Comparison of ENCODE assay signal across 10 mouse cellular contexts in the genomic region with DNA sequence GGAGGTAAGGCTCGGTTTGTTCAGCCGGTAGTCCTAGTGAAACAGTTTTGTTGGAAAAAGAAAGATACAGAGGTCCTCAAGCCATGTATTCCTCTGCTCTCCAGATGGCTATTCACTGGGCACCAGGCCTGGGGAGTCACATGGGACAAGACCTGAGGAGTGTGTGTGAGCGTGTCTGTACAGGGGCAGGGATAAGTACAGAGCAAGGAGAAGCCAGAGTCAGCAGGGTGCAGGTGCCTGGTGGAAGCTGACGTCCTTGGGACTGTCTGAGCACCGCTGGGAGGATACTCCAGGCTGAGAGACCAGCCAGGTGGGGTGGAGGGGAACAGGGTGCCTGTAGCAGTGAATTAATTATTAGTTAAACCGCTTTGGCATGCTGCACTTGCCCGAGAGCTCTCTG. TPM values are rescaled to one million over a fixed set of nuclear protein-coding genes. Genes with fewer than 3 reads are reported as not detected.
DNase-seq lines count a peak whose midpoint lies in the region; ATAC-seq lines count a peak whose summit lies in the region.
"Had no signal": no experiment of that assay in that cellular context is flagged by ENCODE, and none has a peak within 500 bp of the region (broad histone marks: within the 10 kb centered on the region; RNA-seq: fewer than 3 reads in every experiment).

No protein-coding gene starts in this region.

- ATAC-seq in midbrain, embryonic 11.5 days (ENCODE audit: low FRiP score), result no peak
- ATAC-seq in forebrain, embryonic 11.5 days (replicated peaks; ENCODE audit: low FRiP score), result no peak
- ATAC-seq in stomach, embryonic 16.5 days (ENCODE audit: insufficient read depth, low FRiP score), result no peak
- ATAC-seq: Patski had no signal

- no peaks in the 10 kb centered on the region; the same call in none of the 2 replicates for H3K36me3 ChIP-seq in midbrain, embryonic 11.5 days (ENCODE audit: control insufficient read depth, insufficient read depth, low read length)
- H3K36me3 ChIP-seq in midbrain, embryonic 10.5 days, result peaks cover 92% of the 10 kb centered on the region
- H3K36me3 ChIP-seq in forebrain, embryonic 11.5 days (ENCODE audit: control insufficient read depth, insufficient read depth, low read length), result no peaks in the 10 kb centered on the region; the same call in 1 of the 2 replicates
- no peaks in the 10 kb centered on the region for H3K36me3 ChIP-seq in stomach, embryonic 16.5 days (ENCODE audit: control insufficient read depth, insufficient read depth, low read length)

- H3K4me1 ChIP-seq in midbrain, embryonic 11.5 days (ENCODE audit: control insufficient read depth, insufficient read depth, low read length), result no peaks in the 10 kb centered on the region
- no peaks in the 10 kb centered on the region for H3K4me1 ChIP-seq in midbrain, embryonic 10.5 days
- H3K4me1 ChIP-seq in forebrain, embryonic 11.5 days (replicated peaks; ENCODE audit: control insufficient read depth, insufficient read depth, low read length), result peaks cover 1% of the 10 kb centered on the region; the same call in 1 of the 2 replicates
- H3K4me1 ChIP-seq in stomach, embryonic 16.5 days (ENCODE audit: control insufficient read depth, insufficient read depth, low read length), result peaks cover 6% of the 10 kb centered on the region; the same call in 1 of the 2 replicates

- H3K27me3 ChIP-seq in midbrain, embryonic 11.5 days (ENCODE audit: control insufficient read depth, insufficient read depth, low read length), result no peaks in the 10 kb centered on the region
- no peaks in the 10 kb centered on the region for H3K27me3 ChIP-seq in midbrain, embryonic 10.5 days (ENCODE audit: low read depth, poor library complexity, severe bottlenecking)
- no peaks in the 10 kb centered on the region for H3K27me3 ChIP-seq in forebrain, embryonic 11.5 days (ENCODE audit: control insufficient read depth, insufficient read depth, low read length)
- no peaks in the 10 kb centered on the region for H3K27me3 ChIP-seq in stomach, embryonic 16.5 days (ENCODE audit: control insufficient read depth, insufficient read depth, low read length)
- H3K27me3 ChIP-seq: Patski had no signal

- 82% methylated on average over 7 of the region's 7 CpGs for WGBS in midbrain, embryonic 11.5 days
- WGBS in midbrain, embryonic 10.5 days, result 90% methylated on average over 7 of the region's 7 CpGs
- WGBS in forebrain, embryonic 11.5 days, result 80% methylated on average over 7 of the region's 7 CpGs
- WGBS in stomach, embryonic 16.5 days, result 78% methylated on average over 7 of the region's 7 CpGs

- H3K9me3 ChIP-seq in midbrain, embryonic 11.5 days (ENCODE audit: control insufficient read depth, low read length), result no peaks in the 10 kb centered on the region
- no peaks in the 10 kb centered on the region for H3K9me3 ChIP-seq in midbrain, embryonic 10.5 days (replicated peaks)
- H3K9me3 ChIP-seq in forebrain, embryonic 11.5 days (ENCODE audit: control insufficient read depth, low read length), result no peaks in the 10 kb centered on the region
- H3K9me3 ChIP-seq in stomach, embryonic 16.5 days (replicated peaks; ENCODE audit: control insufficient read depth, low read length), result no peaks in the 10 kb centered on the region

- H3K9ac ChIP-seq in midbrain, embryonic 11.5 days (ENCODE audit: low read length), result no peak overlapping the region
- no peak overlapping the region for H3K9ac ChIP-seq in forebrain, embryonic 11.5 days (ENCODE audit: low read length)
- H3K9ac ChIP-seq in stomach, embryonic 16.5 days (ENCODE audit: low read length), result 0 out of 2 replicates have a peak overlapping the region, but pooled peaks have one; percentile 3

- H3K27ac ChIP-seq in midbrain, embryonic 11.5 days (ENCODE audit: low read depth, low read length), result no peak overlapping the region
- H3K27ac ChIP-seq in midbrain, embryonic 10.5 days (replicated peaks), result no peak overlapping the region
- H3K27ac ChIP-seq in forebrain, embryonic 11.5 days (ENCODE audit: low read depth, low read length), result peak overlapping the region; percentile 57
- no peak overlapping the region for H3K27ac ChIP-seq in stomach, embryonic 16.5 days (ENCODE audit: low read length)

- DNase-seq in midbrain, embryonic 11.5 days (ENCODE audit: low spot score, missing footprints), result peak; percentile 1
- DNase-seq in midbrain, embryonic 10.5 days (ENCODE audit: low spot score), result no peak
- no peak for DNase-seq in forebrain, embryonic 11.5 days (ENCODE audit: low spot score)
- peak; percentile 84 for DNase-seq in kidney, postnatal 14 days
- no peak for DNase-seq in thymus, postnatal 36 days
- no peak for DNase-seq in urinary bladder, postnatal 4 days (ENCODE audit: low spot score in 2 of 2)
- DNase-seq in gastrocnemius, postnatal 25 days, result no peak

- H3K4me3 ChIP-seq in midbrain, embryonic 11.5 days (ENCODE audit: low read depth, low read length), result no peak overlapping the region
- H3K4me3 ChIP-seq in midbrain, embryonic 10.5 days, result no peak overlapping the region
- H3K4me3 ChIP-seq in forebrain, embryonic 11.5 days (ENCODE audit: low read depth, low read length), result no peak overlapping the region
- no peak overlapping the region for H3K4me3 ChIP-seq in stomach, embryonic 16.5 days (replicated peaks; ENCODE audit: low read length)

- H3K4me2 ChIP-seq in midbrain, embryonic 11.5 days, result no peak overlapping the region
- H3K4me2 ChIP-seq in forebrain, embryonic 11.5 days (ENCODE audit: low read depth, low read length, severe bottlenecking), result no peak overlapping the region
- H3K4me2 ChIP-seq in stomach, embryonic 16.5 days (ENCODE audit: low read depth, low read length), result no peak overlapping the region

RNA-seq across cellular contexts. Expression of a gene that starts 10.7 kb away (rescaled TPM):
- polyA plus RNA-seq in midbrain, embryonic 11.5 days (2014; fragmentation: Nextera tagmentation; extraction: Ambion mirVana), result 64.6 and 64.7 TPM in 2 replicates
- 97.2 and 104 TPM in 2 replicates for polyA plus RNA-seq in midbrain, embryonic 10.5 days (2016; fragmentation: Nextera tagmentation; extraction: Ambion mirVana)
- 76.0 and 81.8 TPM in 2 replicates for polyA plus RNA-seq in forebrain, embryonic 11.5 days (2014; fragmentation: Nextera tagmentation; extraction: Ambion mirVana)
- polyA plus RNA-seq in stomach, embryonic 16.5 days (2015; fragmentation: Nextera tagmentation; extraction: Ambion mirVana), result 56.5 and 58.8 TPM in 2 replicates
- 10 to 100 TPM; 18.6 to 21.4 TPM for total RNA-seq in gastrocnemius, postnatal 25 days (2021)

RNA-seq across cellular contexts. Expression of a gene that starts 13.6 kb away (rescaled TPM):
- 65.0 and 65.7 TPM in 2 replicates for polyA plus RNA-seq in midbrain, embryonic 11.5 days (2014; fragmentation: Nextera tagmentation; extraction: Ambion mirVana)
- 68.3 and 76.2 TPM in 2 replicates for polyA plus RNA-seq in midbrain, embryonic 10.5 days (2016; fragmentation: Nextera tagmentation; extraction: Ambion mirVana)
- 78.3 and 79.6 TPM in 2 replicates for polyA plus RNA-seq in forebrain, embryonic 11.5 days (2014; fragmentation: Nextera tagmentation; extraction: Ambion mirVana)
- 11.6 and 12.4 TPM in 2 replicates for polyA plus RNA-seq in stomach, embryonic 16.5 days (2015; fragmentation: Nextera tagmentation; extraction: Ambion mirVana)
- total RNA-seq in gastrocnemius, postnatal 25 days (2021), result 1 to 10 TPM; 4.2 to 5.8 TPM
- total RNA-seq: megakaryocyte, adult 5-6 weeks had no signal

Comparison
In these comparisons a context has a peak if more than half of its experiments do, and no peak if none do; other contexts are left out.
1. DNase-seq: peak in midbrain, embryonic 11.5 days (single experiment) and kidney, postnatal 14 days (single experiment); none in midbrain, embryonic 10.5 days (single experiment), forebrain, embryonic 11.5 days (single experiment), thymus, postnatal 36 days (0 of 2), urinary bladder, postnatal 4 days (0 of 2) and gastrocnemius, postnatal 25 days (single experiment).